Mouse (Mus musculus): Measurements from ENCODE around the gene Atp6v0a1.

Gene Atp6v0a1

DNA sequence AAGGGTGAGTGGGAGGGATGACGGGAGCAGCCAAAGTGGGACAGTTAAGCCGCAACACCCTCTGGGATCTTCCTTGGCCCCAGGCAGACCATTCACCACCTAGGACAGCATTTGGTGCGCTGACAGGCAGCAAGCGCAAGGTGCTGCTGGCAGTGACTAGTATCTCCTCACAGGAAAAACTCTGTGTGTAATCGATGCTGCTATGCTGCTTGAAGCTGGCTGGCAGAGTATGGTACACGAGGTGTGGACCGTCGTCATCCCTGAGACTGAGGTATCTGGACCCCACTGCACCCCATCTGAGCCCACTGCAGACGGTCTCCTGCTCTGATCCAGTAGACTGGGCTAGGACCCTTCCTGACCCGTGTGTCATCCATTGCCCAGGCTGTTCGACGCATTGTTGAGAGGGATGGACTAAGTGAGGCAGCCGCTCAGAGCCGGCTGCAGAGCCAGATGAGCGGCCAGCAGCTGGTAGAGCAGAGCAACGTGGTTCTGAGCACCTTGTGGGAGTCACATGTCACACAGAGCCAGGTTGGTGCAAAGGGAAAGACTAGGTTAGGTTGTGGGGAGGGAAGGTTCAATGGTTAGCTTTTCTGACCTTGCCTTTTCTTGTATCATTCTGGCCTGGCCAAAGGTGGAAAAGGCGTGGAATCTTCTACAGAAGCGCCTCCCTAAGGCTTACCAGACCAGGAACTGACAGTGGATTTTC is 76.5 kb downstream of the Atp6v0a1 start:
- no peak for DNase-seq (ENCODE audit: low spot score)

DNA sequence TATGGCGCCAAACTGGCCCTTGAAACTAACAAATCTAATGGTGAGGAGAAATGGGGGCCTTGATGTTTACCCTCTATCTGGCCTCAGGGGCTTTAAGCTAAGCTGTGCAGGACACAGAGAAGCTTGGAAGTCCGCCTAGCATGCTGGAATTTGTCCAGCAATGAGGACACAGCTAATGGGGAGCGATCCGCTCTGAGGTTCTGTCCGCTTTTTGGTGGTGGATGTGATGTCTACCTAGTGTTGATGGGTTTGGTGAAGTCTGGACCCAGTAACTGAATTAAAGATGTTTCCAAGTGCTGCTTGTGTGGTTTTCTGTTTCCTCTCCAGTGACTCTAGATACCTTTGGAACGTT is 77.0 kb downstream of the Atp6v0a1 start:
- no peak for DNase-seq (ENCODE audit: low spot score)

DNA sequence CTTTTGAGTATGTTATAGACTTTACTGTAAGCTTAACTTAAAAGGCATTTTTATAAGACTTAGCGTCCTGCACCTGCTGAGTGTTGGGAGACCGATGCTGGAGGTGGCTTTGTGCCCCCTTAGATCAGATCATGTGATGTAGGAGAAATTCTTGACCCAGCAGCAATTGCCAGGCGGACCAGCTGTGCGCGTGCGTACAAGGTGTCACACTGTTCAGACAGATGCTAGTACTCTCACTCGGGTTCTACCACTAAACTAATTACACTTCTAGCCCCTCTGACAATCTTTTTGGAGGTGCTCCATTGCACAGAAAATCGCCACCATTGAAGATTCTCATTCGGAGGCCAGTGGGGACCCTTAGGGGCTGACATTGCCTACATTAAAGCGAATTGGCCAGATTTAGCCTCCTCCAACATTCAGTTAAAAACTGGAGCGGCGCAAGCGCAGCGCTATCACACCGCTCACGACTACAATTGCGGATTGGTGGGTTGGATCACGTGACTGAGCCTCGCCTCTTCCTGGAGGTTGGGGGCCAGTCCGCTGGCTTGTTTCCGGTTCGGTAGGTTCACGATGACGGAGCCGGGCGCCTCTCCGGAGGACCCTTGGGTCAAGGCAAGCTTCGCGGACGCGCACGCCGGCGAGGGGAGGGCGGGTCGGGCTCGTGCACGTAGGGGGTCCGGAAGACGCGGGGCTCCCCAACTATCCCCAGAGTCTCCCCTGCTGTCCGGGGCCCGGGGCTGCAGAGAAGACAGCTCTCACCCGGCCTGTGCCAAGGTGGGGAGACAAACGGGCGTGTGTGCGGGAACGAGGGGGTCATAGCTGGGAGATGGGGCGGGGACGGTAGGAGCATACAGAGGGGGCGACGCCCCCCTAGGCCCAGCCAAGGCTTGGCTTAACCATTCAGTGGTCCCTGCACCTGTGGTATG is 77.8 kb downstream of the Atp6v0a1 start, which contains the start of gene Mlx:
TSS of gene Mlx (plus strand) at position 522 of the 926 bp plus-strand sequence.
- peak; percentile 92 for DNase-seq (ENCODE audit: low spot score)

DNA sequence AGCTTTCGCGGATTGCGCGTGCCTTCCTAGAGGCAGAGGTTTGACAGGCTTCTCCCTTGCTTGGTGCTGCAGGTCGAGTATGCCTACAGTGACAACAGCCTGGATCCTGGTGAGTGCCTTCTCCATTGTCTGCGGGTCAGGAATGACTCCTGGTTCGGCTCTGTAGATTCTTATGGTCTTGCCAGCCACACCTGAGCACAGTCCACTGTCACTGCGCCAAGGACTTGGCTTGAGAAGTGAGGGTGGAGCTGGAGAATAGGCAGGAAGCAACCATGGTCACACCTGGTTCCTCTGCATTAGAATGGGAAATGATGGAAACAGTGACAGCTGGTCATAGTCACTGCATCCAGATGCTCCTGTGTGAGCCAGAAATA is 78.4 kb downstream of the Atp6v0a1 start:
- DNase-seq (ENCODE audit: low spot score) = peak; percentile 30

DNA sequence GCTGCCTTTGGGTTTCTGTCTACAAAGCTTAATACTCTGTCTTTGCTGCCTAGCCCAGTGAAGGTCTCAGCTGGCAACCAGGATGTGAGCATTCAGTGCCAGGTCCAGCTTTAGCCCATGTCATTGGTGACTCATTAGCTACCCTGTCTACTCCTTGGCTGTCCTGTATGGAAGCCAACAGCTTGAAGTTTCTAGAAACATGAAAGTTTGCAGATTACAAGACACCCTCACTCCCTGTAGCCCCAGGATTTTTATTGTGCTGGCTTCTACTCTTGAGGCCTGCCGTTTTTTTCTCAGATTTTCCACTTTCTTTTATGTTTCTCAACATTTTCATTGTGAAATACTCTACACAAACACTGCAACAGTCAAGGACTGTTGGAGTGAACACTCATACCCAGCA is 80.7 kb downstream of the Atp6v0a1 start:
- DNase-seq (ENCODE audit: low spot score) = no peak

DNA sequence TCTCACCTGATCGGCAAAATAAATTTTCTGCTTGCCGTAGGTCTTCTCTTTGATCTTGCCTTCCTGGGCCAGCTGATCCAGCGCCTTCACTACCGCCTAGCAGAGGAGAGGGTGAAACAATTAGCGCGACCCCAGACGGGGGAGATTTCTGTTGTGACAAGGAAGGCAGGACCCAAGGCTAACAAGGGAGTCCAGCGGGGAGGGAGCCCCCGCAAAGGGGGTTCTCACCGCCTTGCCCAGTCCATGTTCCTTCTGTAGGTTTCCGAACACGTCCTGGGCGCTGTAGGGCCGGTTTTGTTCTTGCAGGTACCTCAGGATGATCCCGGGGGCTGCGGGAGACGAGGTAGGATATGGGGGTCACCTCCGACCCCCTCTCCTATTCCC is 85.7 kb downstream of the Atp6v0a1 start:
- no peak for DNase-seq (ENCODE audit: low spot score)

DNA sequence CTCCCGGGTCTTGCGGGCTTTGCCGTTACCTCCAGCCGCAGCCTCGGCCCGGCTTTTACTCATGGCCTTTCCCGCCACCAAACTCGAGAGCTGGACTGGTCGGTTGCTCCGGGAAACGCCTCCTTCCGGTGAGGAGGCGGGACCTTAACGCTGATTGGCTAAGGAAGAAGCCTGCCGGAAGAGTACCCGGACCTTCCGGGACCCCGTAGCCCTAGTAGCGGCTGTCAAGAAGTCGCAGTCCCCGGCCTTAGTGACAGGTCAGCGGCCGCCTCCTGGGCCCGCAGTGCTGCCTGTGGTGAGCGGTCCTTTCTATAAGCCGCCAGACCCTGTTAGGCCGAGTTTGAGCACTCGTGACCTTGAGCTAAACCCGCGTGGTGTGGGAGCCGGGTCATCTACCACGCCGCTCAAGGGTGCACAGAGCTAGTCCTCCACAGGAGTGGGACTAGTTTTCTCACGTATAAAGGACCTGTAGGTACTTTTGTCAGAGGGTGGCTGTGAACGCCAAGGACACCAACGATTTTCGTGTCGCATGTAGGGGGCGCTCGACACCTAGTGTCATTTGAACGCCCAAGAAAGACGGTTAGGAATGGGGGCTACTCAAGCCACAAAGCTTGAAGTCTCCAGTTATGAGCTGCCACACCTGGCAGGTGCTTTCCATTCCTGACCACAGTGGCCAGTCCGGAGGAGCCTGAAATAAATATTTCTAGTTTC is 86.2 kb downstream of the Atp6v0a1 start, which contains the start of gene Psmc3ip:
TSS of gene Psmc3ip (minus strand) at position 123 of the 711 bp plus-strand sequence.
- peak; percentile 91 for DNase-seq (ENCODE audit: low spot score)

DNA sequence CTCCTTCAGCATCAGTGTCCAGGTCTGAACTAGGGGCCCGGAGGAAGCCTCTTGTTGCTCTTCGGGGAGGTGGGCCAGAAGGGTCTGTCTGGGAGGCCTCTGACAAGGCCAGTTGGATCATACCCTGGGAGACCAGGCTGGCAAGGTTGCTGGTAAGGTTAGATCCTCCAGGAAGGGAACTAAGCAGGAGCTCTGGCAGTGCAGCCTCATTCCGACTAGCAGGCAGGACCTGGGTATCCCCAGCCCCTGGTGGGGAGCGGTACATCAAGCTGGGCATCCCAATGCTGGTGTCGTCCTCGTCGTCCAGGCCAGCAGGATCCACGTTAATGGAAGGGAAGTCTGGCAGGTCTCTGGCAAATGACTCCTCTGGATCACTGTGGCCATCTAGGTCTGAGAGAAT is 89.0 kb downstream of the Atp6v0a1 start:
- DNase-seq (ENCODE audit: low spot score) = no peak

DNA sequence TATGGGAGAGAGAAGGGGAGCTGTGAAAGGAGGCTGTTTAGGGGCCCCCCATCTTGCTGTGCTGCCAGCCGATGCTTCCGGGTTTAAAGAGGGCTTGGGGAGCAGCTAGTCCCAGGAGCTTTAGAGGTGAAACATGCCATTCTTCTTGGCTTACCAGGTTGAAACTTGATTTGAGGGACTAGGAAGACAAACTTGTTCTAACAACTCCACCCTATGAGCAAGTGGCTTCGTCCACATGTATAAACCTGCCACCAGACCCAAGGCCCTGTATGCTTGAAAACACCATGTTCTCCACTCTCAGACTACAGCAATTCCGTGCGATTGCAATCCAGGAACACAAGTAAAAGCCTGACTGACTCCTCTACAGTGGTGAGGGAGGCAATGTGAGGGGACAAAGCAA is 93.8 kb downstream of the Atp6v0a1 start:
- no peak for DNase-seq (ENCODE audit: low spot score)

DNA sequence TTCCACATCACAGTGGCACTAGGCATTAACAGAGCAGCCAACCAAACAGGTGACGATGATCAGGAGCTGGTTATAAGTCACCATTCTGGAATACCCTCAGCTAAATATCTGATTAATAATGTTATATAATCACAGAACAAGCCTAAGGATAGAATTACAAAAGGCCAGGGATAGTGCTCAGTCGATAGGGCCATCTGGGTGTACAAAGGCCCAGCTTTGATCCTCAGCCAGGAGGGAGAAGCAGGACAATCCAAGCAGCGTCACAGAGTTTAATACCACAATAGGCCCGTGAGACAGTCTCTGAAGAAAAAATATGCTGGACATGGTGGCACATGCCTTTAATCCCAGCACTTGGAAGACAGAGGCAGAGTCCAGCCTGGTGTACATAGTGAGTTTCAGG is 100.1 kb downstream of the Atp6v0a1 start:
- DNase-seq (ENCODE audit: low spot score) = no peak

DNA sequence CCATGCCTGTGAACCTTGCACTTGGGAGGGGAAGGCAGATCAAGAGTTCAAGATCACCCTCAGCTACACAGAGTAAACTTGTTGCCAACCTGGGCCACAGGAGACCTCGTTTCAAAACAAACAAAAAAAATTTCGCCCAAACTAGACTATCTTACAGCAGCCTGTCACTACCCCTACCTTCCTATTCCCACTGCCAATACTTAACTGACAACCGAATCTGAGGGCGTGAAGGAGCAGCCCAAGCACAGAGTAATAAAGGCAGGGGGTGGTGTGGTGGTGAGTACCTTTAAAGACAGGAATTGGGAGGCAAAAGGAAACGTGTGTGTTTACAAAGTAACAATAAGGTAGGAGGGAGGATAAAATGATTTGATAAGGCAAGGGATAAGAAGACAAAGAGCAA is 101.5 kb downstream of the Atp6v0a1 start:
- DNase-seq (ENCODE audit: low spot score) = no peak

DNA sequence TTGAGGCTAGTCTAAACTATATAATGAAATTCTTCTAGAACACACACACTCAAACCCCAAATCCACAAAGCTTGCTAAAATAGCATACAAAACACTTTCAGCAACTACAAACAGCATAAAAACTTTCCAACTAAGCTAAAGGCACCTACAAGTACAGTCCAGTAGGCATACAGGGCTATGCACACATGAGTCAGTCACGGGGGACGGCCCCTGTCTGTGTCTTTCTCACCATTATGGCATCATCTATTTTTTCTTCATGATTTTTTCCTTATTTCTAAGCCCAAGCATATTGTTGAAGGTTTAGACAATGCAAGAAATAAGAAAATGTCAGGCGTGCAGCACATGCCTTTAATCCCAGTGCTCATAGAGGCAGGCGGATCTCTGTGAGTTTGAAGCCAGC is 101.9 kb downstream of the Atp6v0a1 start:
- DNase-seq (ENCODE audit: low spot score) = no peak

DNA sequence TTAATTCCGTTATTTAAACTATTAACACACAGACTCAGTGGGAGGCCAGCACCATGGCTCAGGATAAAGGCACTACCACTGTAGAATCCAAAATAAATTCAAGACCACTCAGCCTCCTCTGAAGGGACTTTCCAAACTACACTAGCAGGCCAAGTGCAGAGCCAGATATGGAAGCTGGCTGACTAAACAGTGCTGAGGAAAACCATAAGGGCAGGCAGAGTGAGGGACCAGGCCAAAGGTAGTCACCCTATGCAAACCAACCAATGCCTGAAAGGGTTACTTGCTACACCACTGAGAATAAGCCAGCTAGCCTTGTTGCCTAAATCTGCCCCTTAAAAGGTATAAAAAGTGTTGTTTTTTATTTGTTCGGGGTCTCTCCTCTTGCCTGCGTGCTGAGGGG is 102.9 kb downstream of the Atp6v0a1 start:
- no peak for DNase-seq (ENCODE audit: low spot score)
